ENCODE assay signal across 20 mouse cellular contexts in genomic region chr10:116531063-116531462, GRCm38 (mm10). TPM values are rescaled to one million over a fixed set of nuclear protein-coding genes. Genes with fewer than 3 reads are reported as not detected.
DNase-seq lines count a peak whose midpoint lies in the region; TF ChIP-seq lines count a peak whose summit lies in the region.
"Had no signal": no experiment of that assay in that cellular context is flagged by ENCODE, and none has a peak within 500 bp of the region (broad histone marks: within the 10 kb centered on the region; RNA-seq: fewer than 3 reads in every experiment).

No protein-coding gene starts in this region.

- no peak for TF ChIP-seq POLR2A in CH12.LX (IDR thresholded peaks at IDR 0.05; ENCODE audit: low read depth, low read length)

- H3K4me2 ChIP-seq in CH12.LX (ENCODE audit: insufficient read depth, low read depth, poor library complexity, severe bottlenecking) = no peak overlapping the region
- H3K4me2 ChIP-seq: forebrain, embryonic 15.5 days; heart, embryonic 13.5 days had no signal

- H3K27ac ChIP-seq in gastrocnemius, adult 2 months = no peak overlapping the region
- H3K27ac ChIP-seq in left cerebral cortex, adult 2 months = no peak overlapping the region
- H3K27ac ChIP-seq in CH12.LX (ENCODE audit: insufficient read depth, low read depth) = no peak overlapping the region
- H3K27ac ChIP-seq: forebrain, embryonic 15.5 days; heart, embryonic 13.5 days; macrophage; midbrain, embryonic 10.5 days had no signal

- intact Hi-C loops in gastrocnemius, adult 2 months (cut with DNase I) = loop anchor here (5.0 kb wide), 1 partner anchor 51 kb away; the partner anchor contains the start of gene Cnot2
- intact Hi-C loops in left cerebral cortex, adult 2 months (cut with DNase I) = loop anchor here (5.0 kb wide), 1 partner anchor 316 kb away; no protein-coding TSS in a partner anchor

- no peak overlapping the region for H3K9ac ChIP-seq in CH12.LX (ENCODE audit: insufficient read depth, low read depth)
- H3K9ac ChIP-seq: forebrain, embryonic 15.5 days; heart, embryonic 13.5 days had no signal

- in situ Hi-C loops in CH12.LX (cut with MboI; ENCODE audit: low pct_ligation_motif_present, low pct_unique_long_range_greater_than_20kb, low sequenced_read_pairs) = no loop called here

- H3K9me3 ChIP-seq in CH12.LX (replicated peaks; ENCODE audit: low read length) = no peaks in the 10 kb centered on the region
- H3K9me3 ChIP-seq: forebrain, embryonic 15.5 days; heart, embryonic 13.5 days; midbrain, embryonic 10.5 days had no signal

- TF ChIP-seq RAD21 in CH12.LX (IDR thresholded peaks at IDR 0.05; ENCODE audit: low read depth, low read length) = peak; percentile 38

- TF ChIP-seq CTCF in gastrocnemius, adult 2 months (IDR thresholded peaks at IDR 0.05) = peak; percentile 28; the same call in 1 of the 2 replicates
- peak; percentile 32 for TF ChIP-seq CTCF in left cerebral cortex, adult 2 months (IDR thresholded peaks at IDR 0.05)
- TF ChIP-seq CTCF in CH12.LX (conservative IDR thresholded peaks at IDR 0.05 in 1 of 2, IDR thresholded peaks at IDR 0.05 in 1 of 2; ENCODE audit: low read depth in 2 of 2, low read length in 2 of 2) = peak in 1 of 2 experiments; percentile 49; a peak in 2 of 4 replicates

- no peak for DNase-seq in gastrocnemius, adult 2 months
- no peak for DNase-seq in gastrocnemius, postnatal 4 days (ENCODE audit: low spot score in 2 of 2)
- DNase-seq in left cerebral cortex, adult 2 months (ENCODE audit: extremely low spot score in 1 of 2, low spot score in 2 of 2) = no peak
- DNase-seq in left cerebral cortex, adult 8-10 months (ENCODE audit: low spot score in 2 of 2) = no peak
- DNase-seq in CH12.LX (ENCODE audit: extremely low read depth) = peak; percentile 16
- DNase-seq in naive thymus-derived CD4-positive, alpha-beta T cell, adult 2 months (ENCODE audit: low read depth) = peak; percentile 22
- no peak for DNase-seq in right cerebral cortex, adult 18-20 months
- no peak for DNase-seq in frontal cortex, postnatal 25 days (ENCODE audit: low spot score in 2 of 2)
- DNase-seq: adrenal gland, postnatal 36 days; B cell, adult 2 months; cerebellum, adult 18-20 months; cerebellum, postnatal 25 days; embryo, embryonic 11 days; kidney, adult 8-10 months; lung, adult 18-20 months; thymus, postnatal 25 days had no signal

- H3K36me3 ChIP-seq in CH12.LX (replicated peaks in 1 of 2; ENCODE audit: control insufficient read depth in 1 of 2, insufficient read depth in 1 of 2, low read length in 1 of 2) = peaks cover 3 to 37% of the 10 kb centered on the region in 2 experiments
- H3K36me3 ChIP-seq: forebrain, embryonic 15.5 days had no signal

- no peaks in the 10 kb centered on the region; a peak in 1 of 4 replicates for H3K4me1 ChIP-seq in CH12.LX (ENCODE audit: control insufficient read depth in 1 of 2, insufficient read depth in 2 of 2)

- H3K4me3 ChIP-seq in gastrocnemius, adult 2 months = no peak overlapping the region
- H3K4me3 ChIP-seq in left cerebral cortex, adult 2 months = no peak overlapping the region
- H3K4me3 ChIP-seq in CH12.LX (replicated peaks in 1 of 3; ENCODE audit: low read depth in 2 of 3, low read length in 2 of 3, poor library complexity in 1 of 3) = no peak overlapping the region
- H3K4me3 ChIP-seq: forebrain, embryonic 15.5 days; heart, embryonic 13.5 days; midbrain, embryonic 10.5 days had no signal

- no peak for TF ChIP-seq EP300 in CH12.LX (IDR thresholded peaks at IDR 0.05; ENCODE audit: low read length)

- no peaks in the 10 kb centered on the region for H3K27me3 ChIP-seq in CH12.LX (replicated peaks)
- H3K27me3 ChIP-seq: forebrain, embryonic 15.5 days; heart, embryonic 13.5 days had no signal

- H3K79me2 ChIP-seq in CH12.LX (replicated peaks; ENCODE audit: control insufficient read depth, extremely low read depth, insufficient read depth, poor library complexity, severe bottlenecking) = peaks cover 15% of the 10 kb centered on the region

- dilution Hi-C loops in CH12.LX (cut with MboI; ENCODE audit: extremely low pct_ligation_motif_present, extremely low pct_unique_long_range_greater_than_20kb, low sequenced_read_pairs) = no loop called here

TF ChIP-seq in CH12.LX, 34 proteins besides CTCF, POLR2A, EP300 and RAD21:
- TF ChIP-seq TCF12 (IDR thresholded peaks at IDR 0.05; ENCODE audit: low read depth, low read length) = no peak
- no peak for TF ChIP-seq TBP (conservative IDR thresholded peaks at IDR 0.05; ENCODE audit: low read depth, low read length)
- no peak for TF ChIP-seq NELFE (IDR thresholded peaks at IDR 0.05; ENCODE audit: low read depth, low read length)
- TF ChIP-seq ZMIZ1 (IDR thresholded peaks at IDR 0.05; ENCODE audit: low read depth, low read length) = no peak
- no peak for TF ChIP-seq SIN3A (IDR thresholded peaks at IDR 0.05; ENCODE audit: low read length)
- TF ChIP-seq KAT2A (IDR thresholded peaks at IDR 0.05; ENCODE audit: insufficient replicate concordance, low read length) = no peak
- TF ChIP-seq UBTF (IDR thresholded peaks at IDR 0.05; ENCODE audit: low read depth, low read length) = no peak
- TF ChIP-seq ZNF384 (IDR thresholded peaks at IDR 0.05; ENCODE audit: low read depth, low read length) = peak; percentile 77
- no peak for TF ChIP-seq NRF1 (IDR thresholded peaks at IDR 0.05; ENCODE audit: low read depth, low read length)
- no peak for TF ChIP-seq CHD2 (IDR thresholded peaks at IDR 0.05; ENCODE audit: low read length)
- no peak for TF ChIP-seq MEF2A (IDR thresholded peaks at IDR 0.05; ENCODE audit: borderline replicate concordance, low read depth, low read length)
- no peak for TF ChIP-seq RCOR1 (conservative IDR thresholded peaks at IDR 0.05; ENCODE audit: low read depth, low read length)
- TF ChIP-seq USF1 (IDR thresholded peaks at IDR 0.05; ENCODE audit: low read depth, low read length) = no peak
- no peak for TF ChIP-seq MAZ (IDR thresholded peaks at IDR 0.05; ENCODE audit: low read depth, low read length)
- peak; percentile 43 for TF ChIP-seq SMC3 (IDR thresholded peaks at IDR 0.05; ENCODE audit: low read depth, low read length)
- no peak for TF ChIP-seq JUND (conservative IDR thresholded peaks at IDR 0.05; ENCODE audit: low read depth, low read length)
- TF ChIP-seq USF2 (conservative IDR thresholded peaks at IDR 0.05; ENCODE audit: low read depth, low read length) = no peak
- TF ChIP-seq JUN (IDR thresholded peaks at IDR 0.05; ENCODE audit: insufficient read depth, low read depth, low read length) = no peak
- TF ChIP-seq MYC (IDR thresholded peaks at IDR 0.05; ENCODE audit: low read depth, low read length) = peak; percentile 65; the same call in 1 of the 2 replicates
- TF ChIP-seq PAX5 (IDR thresholded peaks at IDR 0.05; ENCODE audit: low read length) = no peak
- TF ChIP-seq E2F4 (IDR thresholded peaks at IDR 0.05; ENCODE audit: insufficient replicate concordance, low read depth, low read length) = no peak
TF ChIP-seq in CH12.LX: peak in this region for 3.

RNA-seq across cellular contexts. Expression of gene Cnot2, which starts 50.2 kb away (rescaled TPM):
- total RNA-seq in gastrocnemius, adult 2 months (2021) = 10 to 100 TPM; 36.7 to 40.0 TPM
- total RNA-seq in gastrocnemius, postnatal 4 days (2021) = 10 to 100 TPM; 64.4 to 70.6 TPM
- total RNA-seq in left cerebral cortex, adult 2 months (2021) = 10 to 100 TPM; 68.3 to 76.9 TPM
- total RNA-seq in left cerebral cortex, adult 8-10 months (2022) = 10 to 100 TPM; 59.7 to 64.9 (median 61.3) TPM
- total RNA-seq in CH12.LX (2012; rRNA removed) = 69.5 and 77.6 TPM in 2 replicates
- total RNA-seq in CH12.LX (2014; rRNA removed) = 150 and 155 TPM in 2 replicates
- 92.2 and 97.0 TPM in 2 replicates for polyA plus RNA-seq in CH12.LX (2012; ENCODE audit: insufficient read length, low read depth)

RNA-seq across cellular contexts. Expression of gene Kcnmb4, which starts 57.4 kb away (rescaled TPM):
- total RNA-seq in gastrocnemius, adult 2 months (2021) = under 1 TPM; 0.23 to 0.28 TPM
- 1 to 10 TPM; 3.0 to 4.5 TPM for total RNA-seq in gastrocnemius, postnatal 4 days (2021)
- total RNA-seq in left cerebral cortex, adult 2 months (2021) = 100 to 1,000 TPM; 102 TPM
- 10 to 100 TPM; 74.7 to 93.9 (median 85.3) TPM for total RNA-seq in left cerebral cortex, adult 8-10 months (2022)
- 1.1 TPM in 2 replicates for total RNA-seq in CH12.LX (2012; rRNA removed)
- 1.0 and 1.8 TPM in 2 replicates for total RNA-seq in CH12.LX (2014; rRNA removed)
- 0.80 and 1.2 TPM in 2 replicates for polyA plus RNA-seq in CH12.LX (2012; ENCODE audit: insufficient read length, low read depth)
- polyA plus RNA-seq: macrophage had no signal

Comparison
In these comparisons a context has a peak if more than half of its experiments do, and no peak if none do; other contexts are left out.
1. DNase-seq: peak in CH12.LX (single experiment) and naive thymus-derived CD4-positive, alpha-beta T cell, adult 2 months (single experiment); none in gastrocnemius, adult 2 months (single experiment), gastrocnemius, postnatal 4 days (0 of 2), left cerebral cortex, adult 2 months (0 of 2), left cerebral cortex, adult 8-10 months (0 of 2), right cerebral cortex, adult 18-20 months (single experiment) and frontal cortex, postnatal 25 days (0 of 2).
2. RNA of gene Kcnmb4, which starts 57.4 kb away (total RNA-seq): 102 TPM in left cerebral cortex, adult 2 months and 74.7 to 93.9 TPM in left cerebral cortex, adult 8-10 months; 3.0 to 4.5 TPM in gastrocnemius, postnatal 4 days, 1.0 to 1.8 TPM in CH12.LX and 0.23 to 0.28 TPM in gastrocnemius, adult 2 months; every median in the first group is over 10 times any median in the second.